Mouse (Mus musculus): ENCODE data around the gene Ankrd17. TPM values are rescaled to one million over a fixed set of nuclear protein-coding genes. Genes with fewer than 3 reads are reported as not detected.

Ankrd17 gene
- total and polyA plus RNA-seq, 3 experiments, result 34.6 to 67.3 (median 35.0) TPM

- TF ChIP-seq UBTF (IDR thresholded peaks at IDR 0.05; ENCODE audit: borderline replicate concordance, insufficient read depth, low read depth, low read length), result no peak
Observed at GRCm38 (mm10) chr5:90247503-90247902, 118.9 kb downstream of the Ankrd17 start (continued).

GRCm38 (mm10) chr5:90246987-90247386 lies 119.4 kb downstream of the Ankrd17 start:
- DNase-seq (ENCODE audit: low read depth, low spot score), result no peak
- Histone ChIP-seq H3K4me3 (ENCODE audit: control insufficient read depth in 1 of 2, insufficient read depth in 1 of 2, low read depth in 2 of 2, low read length in 2 of 2) (no peak overlapping the region), H3K4me1 (ENCODE audit: control insufficient read depth in 1 of 2, insufficient read depth in 2 of 2, low read length in 2 of 2) (no peaks in the 10 kb centered on the region), H3K36me3 (ENCODE audit: control insufficient read depth in 1 of 2, insufficient read depth in 2 of 2, low read length in 2 of 2) (peaks cover 0 to 25% of the 10 kb centered on the region in 2 experiments; a peak in 2 of 4 replicates), H3K27ac (ENCODE audit: control insufficient read depth, low read depth, low read length) (no peak overlapping the region), H3K9me3 (replicated peaks; ENCODE audit: insufficient read depth, low read length) (no peaks in the 10 kb centered on the region), H3K79me2 (ENCODE audit: control insufficient read depth, insufficient read depth, low read length, poor library complexity) (peaks cover 6% of the 10 kb centered on the region), H3K27me3 (ENCODE audit: control insufficient read depth in 1 of 2, insufficient read depth in 2 of 2, low read length in 2 of 2) (no peaks in the 10 kb centered on the region), H3K9ac (ENCODE audit: control insufficient read depth, low read depth, low read length, poor library complexity, severe bottlenecking) (no peak overlapping the region)
- no peak for TF ChIP-seq MYC (IDR thresholded peaks at IDR 0.05; ENCODE audit: low read depth, low read length)
- TF ChIP-seq MEF2A (IDR thresholded peaks at IDR 0.05; ENCODE audit: extremely low read depth, insufficient replicate concordance, low read depth, low read length, poor library complexity, severe bottlenecking), result no peak

GRCm38 (mm10) chr5:90246567-90246966 lies 119.8 kb downstream of the Ankrd17 start:
- Histone ChIP-seq H3K9ac (ENCODE audit: control insufficient read depth, low read depth, low read length, poor library complexity, severe bottlenecking) (no peak overlapping the region), H3K4me1 (ENCODE audit: control insufficient read depth in 1 of 2, insufficient read depth in 2 of 2, low read length in 2 of 2) (no peaks in the 10 kb centered on the region), H3K27ac (ENCODE audit: control insufficient read depth, low read depth, low read length) (no peak overlapping the region), H3K36me3 (ENCODE audit: control insufficient read depth in 1 of 2, insufficient read depth in 2 of 2, low read length in 2 of 2) (peaks cover 0 to 25% of the 10 kb centered on the region in 2 experiments; a peak in 2 of 4 replicates), H3K79me2 (ENCODE audit: control insufficient read depth, insufficient read depth, low read length, poor library complexity) (peaks cover 6% of the 10 kb centered on the region), H3K4me3 (ENCODE audit: control insufficient read depth in 1 of 2, insufficient read depth in 1 of 2, low read depth in 2 of 2, low read length in 2 of 2) (no peak overlapping the region), H3K9me3 (replicated peaks; ENCODE audit: insufficient read depth, low read length) (no peaks in the 10 kb centered on the region), H3K27me3 (ENCODE audit: control insufficient read depth in 1 of 2, insufficient read depth in 2 of 2, low read length in 2 of 2) (no peaks in the 10 kb centered on the region)
- no peak for TF ChIP-seq UBTF (IDR thresholded peaks at IDR 0.05; ENCODE audit: borderline replicate concordance, insufficient read depth, low read depth, low read length)
- no peak for TF ChIP-seq MYC (IDR thresholded peaks at IDR 0.05; ENCODE audit: low read depth, low read length)
- TF ChIP-seq USF2 (IDR thresholded peaks at IDR 0.05; ENCODE audit: borderline replicate concordance in 1 of 2, insufficient read depth in 1 of 2, low read depth in 1 of 2, low read length in 2 of 2), result no peak
- no peak for TF ChIP-seq CHD2 (IDR thresholded peaks at IDR 0.05; ENCODE audit: low read length)
- no peak for TF ChIP-seq GABPA (IDR thresholded peaks at IDR 0.05; ENCODE audit: low read depth, low read length)
- TF ChIP-seq MAFK (IDR thresholded peaks at IDR 0.05; ENCODE audit: borderline replicate concordance, low read depth, low read length), result no peak
- TF ChIP-seq ZMIZ1 (IDR thresholded peaks at IDR 0.05; ENCODE audit: low read depth, low read length), result no peak
- peak; percentile 28 for DNase-seq (ENCODE audit: low read depth, low spot score)

- Histone ChIP-seq H3K27me3 (ENCODE audit: control insufficient read depth in 1 of 2, insufficient read depth in 2 of 2, low read length in 2 of 2) (no peaks in the 10 kb centered on the region), H3K27ac (ENCODE audit: control insufficient read depth, low read depth, low read length) (no peak overlapping the region), H3K4me3 (ENCODE audit: control insufficient read depth in 1 of 2, insufficient read depth in 1 of 2, low read depth in 2 of 2, low read length in 2 of 2) (no peak overlapping the region), H3K4me1 (ENCODE audit: control insufficient read depth in 1 of 2, insufficient read depth in 2 of 2, low read length in 2 of 2) (no peaks in the 10 kb centered on the region), H3K9me3 (replicated peaks; ENCODE audit: insufficient read depth, low read length) (no peaks in the 10 kb centered on the region), H3K36me3 (ENCODE audit: control insufficient read depth in 1 of 2, insufficient read depth in 2 of 2, low read length in 2 of 2) (peaks cover 0 to 26% of the 10 kb centered on the region in 2 experiments; a peak in 2 of 4 replicates), H3K9ac (ENCODE audit: control insufficient read depth, low read depth, low read length, poor library complexity, severe bottlenecking) (no peak overlapping the region), H3K79me2 (ENCODE audit: control insufficient read depth, insufficient read depth, low read length, poor library complexity) (peaks cover 7% of the 10 kb centered on the region)
- TF ChIP-seq POLR2AphosphoS2 (IDR thresholded peaks at IDR 0.05; ENCODE audit: low read length) (no peak), MAZ (IDR thresholded peaks at IDR 0.05; ENCODE audit: low read depth, low read length) (no peak), BHLHE40 (IDR thresholded peaks at IDR 0.05; ENCODE audit: borderline replicate concordance, low read depth, low read length) (no peak), ZMIZ1 (IDR thresholded peaks at IDR 0.05; ENCODE audit: low read depth, low read length) (no peak), GATA1 (IDR thresholded peaks at IDR 0.05; ENCODE audit: low read depth, low read length) (no peak), MYC (IDR thresholded peaks at IDR 0.05; ENCODE audit: low read depth, low read length) (no peak), POLR2AphosphoS5 (IDR thresholded peaks at IDR 0.05; ENCODE audit: borderline replicate concordance, low read depth, low read length) (no peak), MAX (IDR thresholded peaks at IDR 0.05; ENCODE audit: low read length) (no peak), CHD1 (IDR thresholded peaks at IDR 0.05; ENCODE audit: low read depth, low read length) (no peak), NRF1 (IDR thresholded peaks at IDR 0.05; ENCODE audit: insufficient read depth, low read depth, low read length, poor library complexity, severe bottlenecking) (no peak)
- DNase-seq (ENCODE audit: low read depth, low spot score), result no peak
Observed at GRCm38 (mm10) chr5:90245416-90245815, 121.0 kb downstream of the Ankrd17 start.

Measured in MEL (cell line).